Mouse (Mus musculus) heart, postnatal 0 days (tissue): Measurements from ENCODE around the gene Tob1. TPM values are rescaled to one million over a fixed set of nuclear protein-coding genes. Genes with fewer than 3 reads are reported as not detected.

Experiments used
- ATAC-seq: fragments of 200-750 bp; cut with Nextera tagmentation; 2 replicates; pipeline ENCODE4 v1.8.0; 2017; ENCODE audit warnings: low read depth, moderate number of reproducible peaks, moderate library complexity; ENCODE audit not compliant: insufficient read depth
- DNase-seq: peaks from one replicate; pipeline ENCODE4 v3.0.0-alpha.2; 2016; ENCODE audit warnings: low spot score
- H3K27ac ChIP-seq: fragments of 300-500 bp; sonication (generic); 2 replicates; pipeline ENCODE4 v1.5.1; 2014; ENCODE audit warnings: low read depth, mild to moderate bottlenecking
- H3K27me3 ChIP-seq: fragments of 300-500 bp; sonication (generic); 2 replicates; pipeline ENCODE4 v1.6.1; 2014; ENCODE audit warnings: low read length, mixed read lengths; ENCODE audit not compliant: control insufficient read depth, insufficient read depth
- H3K36me3 ChIP-seq: fragments of 300-500 bp; sonication (generic); replicated peaks from 2 replicates; pipeline ENCODE4 v1.6.1; 2014; ENCODE audit warnings: low read length, mixed read lengths; ENCODE audit not compliant: control insufficient read depth, insufficient read depth
- H3K4me1 ChIP-seq: fragments of 300-500 bp; sonication (generic); 2 replicates; pipeline ENCODE4 v1.6.1; 2014; ENCODE audit warnings: antibody characterized with exemption; ENCODE audit not compliant: control insufficient read depth, insufficient read depth
- H3K4me2 ChIP-seq: fragments of 300-500 bp; sonication (generic); 2 replicates; pipeline ENCODE4 v1.6.1; 2014; ENCODE audit warnings: low read depth, mild to moderate bottlenecking, low read length, moderate library complexity
- H3K4me3 ChIP-seq: fragments of 300-500 bp; sonication (generic); 2 replicates; pipeline ENCODE4 v1.5.1; 2014; ENCODE audit warnings: low read depth, low read length
- H3K9ac ChIP-seq: fragments of 300-500 bp; sonication (generic); replicated peaks from 2 replicates; pipeline ENCODE4 v1.6.1; 2014; ENCODE audit warnings: low read depth, low read length, mixed read lengths
- H3K9me3 ChIP-seq: fragments of 300-500 bp; sonication (generic); replicated peaks from 2 replicates; pipeline ENCODE4 v1.6.1; 2016; ENCODE audit warnings: low read length; ENCODE audit not compliant: control insufficient read depth
- CTCF ChIP-seq: IDR thresholded peaks from 2 replicates; pipeline ENCODE4 v1.5.1; 2016; ENCODE audit warnings: antibody characterized with exemption, control low read depth, low read depth
- EP300 ChIP-seq: IDR thresholded peaks from 2 replicates; pipeline ENCODE4 v1.6.1; 2016; ENCODE audit warnings: antibody characterized with exemption, low read depth
- WGBS: fragments of 180-500 bp; shearing (Covaris S2); extraction: QIAGEN DNeasy Blood & Tissue Kit; methylation state at CpG from one replicate; pipeline ENCODE4 v1.1.7; 2014; 5-methylcytosine and 5-hydroxymethylcytosine counted together
- polyA plus RNA-seq: library from polyadenylated mRNA; unstranded; fragments of >200 nt; fragmentation: Nextera tagmentation; extraction: Ambion mirVana; gene quantifications from 2 replicates; pipeline ENCODE4 v1.2.1, GENCODE M21; 2015
- total RNA-seq: library from RNA; depleted of rRNA; stranded (reverse); fragments of >200 nt; gene quantifications from 2 replicates; pipeline ENCODE4 v1.2.3, GENCODE M21; 2014; ENCODE audit warnings: low replicate concordance

Tob1 gene
- total and polyA plus RNA-seq, 2 experiments from 2014 or later = 42.6 to 72.5 TPM

- H3K27me3 ChIP-seq = no peaks in the 10 kb centered on the region
- no peak overlapping the region for H3K4me2 ChIP-seq
- no peak for DNase-seq
- TF ChIP-seq EP300 = no peak
- no peak for TF ChIP-seq CTCF
- no peaks in the 10 kb centered on the region for H3K36me3 ChIP-seq
- 73% methylated on average over 7 of the region's 7 CpGs for WGBS
- no peaks in the 10 kb centered on the region for H3K9me3 ChIP-seq
- no peak overlapping the region for H3K9ac ChIP-seq
- no peak overlapping the region for H3K4me3 ChIP-seq
- no peak for ATAC-seq
- peaks cover 4% of the 10 kb centered on the region; the same call in 1 of the 2 replicates for H3K4me1 ChIP-seq
- H3K27ac ChIP-seq = no peak overlapping the region
These were observed 12.7 kb upstream of the Tob1 start for GRCm38 (mm10) chr11:94198405-94199146.

- no peak overlapping the region for H3K4me2 ChIP-seq
- DNase-seq (no peak), ATAC-seq (no peak)
- peaks cover 4% of the 10 kb centered on the region; the same call in 1 of the 2 replicates for H3K4me1 ChIP-seq
- H3K4me3 ChIP-seq = no peak overlapping the region
- H3K36me3 ChIP-seq = no peaks in the 10 kb centered on the region
- no peaks in the 10 kb centered on the region for H3K9me3 ChIP-seq
- WGBS = 78% methylated on average over 2 of the region's 2 CpGs
- TF ChIP-seq EP300 (no peak), CTCF (no peak)
- H3K27ac ChIP-seq = no peak overlapping the region
- H3K27me3 ChIP-seq = no peaks in the 10 kb centered on the region
- H3K9ac ChIP-seq = no peak overlapping the region
These were observed 11.5 kb upstream of the Tob1 start for GRCm38 (mm10) chr11:94199771-94200170.

GRCm38 (mm10) chr11:94200422-94200821 lies 10.8 kb upstream of the Tob1 start:
- H3K36me3 ChIP-seq = no peaks in the 10 kb centered on the region
- H3K27ac ChIP-seq = no peak overlapping the region
- no peak for TF ChIP-seq EP300
- no peak for TF ChIP-seq CTCF
- no peak for ATAC-seq
- 60% methylated on average over 4 of the region's 4 CpGs for WGBS
- H3K27me3 ChIP-seq = no peaks in the 10 kb centered on the region
- no peak overlapping the region for H3K4me2 ChIP-seq
- no peak overlapping the region for H3K9ac ChIP-seq
- no peaks in the 10 kb centered on the region for H3K9me3 ChIP-seq
- H3K4me1 ChIP-seq = peaks cover 4% of the 10 kb centered on the region; the same call in 1 of the 2 replicates
- no peak overlapping the region for H3K4me3 ChIP-seq
- no peak for DNase-seq

GRCm38 (mm10) chr11:94202106-94202505 lies 9.1 kb upstream of the Tob1 start:
- DNase-seq = no peak
- no peaks in the 10 kb centered on the region for H3K27me3 ChIP-seq
- TF ChIP-seq CTCF (no peak), EP300 (no peak)
- no peak overlapping the region for H3K27ac ChIP-seq
- no peak for ATAC-seq
- no peak overlapping the region for H3K9ac ChIP-seq
- H3K36me3 ChIP-seq = no peaks in the 10 kb centered on the region
- H3K4me2 ChIP-seq = no peak overlapping the region
- H3K4me1 ChIP-seq = no peaks in the 10 kb centered on the region
- no peak overlapping the region for H3K4me3 ChIP-seq
- WGBS = 80% methylated on average over 5 of the region's 5 CpGs
- H3K9me3 ChIP-seq = no peaks in the 10 kb centered on the region

- TF ChIP-seq EP300 (no peak), CTCF (no peak)
- Histone ChIP-seq H3K9ac (no peak overlapping the region), H3K4me3 (no peak overlapping the region), H3K27ac (no peak overlapping the region), H3K9me3 (no peaks in the 10 kb centered on the region), H3K4me1 (no peaks in the 10 kb centered on the region), H3K27me3 (no peaks in the 10 kb centered on the region), H3K36me3 (no peaks in the 10 kb centered on the region), H3K4me2 (no peak overlapping the region)
- WGBS = 62% methylated on average over 3 of the region's 3 CpGs
- ATAC-seq = no peak
- DNase-seq = no peak
These were observed 8.2 kb upstream of the Tob1 start for GRCm38 (mm10) chr11:94203066-94203465.
